8 mouse cellular contexts compared by ENCODE assay signal in genomic region chr11:61104241-61104901, GRCm38 (mm10). TPM values are rescaled to one million over a fixed set of nuclear protein-coding genes. Genes with fewer than 3 reads are reported as not detected.
DNase-seq lines count a peak whose midpoint lies in the region; ATAC-seq and TF ChIP-seq lines count a peak whose summit lies in the region.

No protein-coding gene starts in this region.

- peaks cover 14% of the 10 kb centered on the region; the same call in 1 of the 2 replicates for H3K27me3 ChIP-seq in heart, embryonic 13.5 days (replicated peaks)
- no peaks in the 10 kb centered on the region for H3K27me3 ChIP-seq in kidney, postnatal 0 days (ENCODE audit: insufficient read depth, low read length)
- no peaks in the 10 kb centered on the region for H3K27me3 ChIP-seq in liver, embryonic 11.5 days (replicated peaks; ENCODE audit: control insufficient read depth, insufficient read depth, low read length)
- no peaks in the 10 kb centered on the region for H3K27me3 ChIP-seq in splenic B cell, adult 2 months (ENCODE audit: control insufficient read depth, insufficient read depth, low read length, poor library complexity, severe bottlenecking)

- no peaks in the 10 kb centered on the region for H3K9me3 ChIP-seq in heart, embryonic 13.5 days
- H3K9me3 ChIP-seq in kidney, postnatal 0 days (replicated peaks; ENCODE audit: low read length) = no peaks in the 10 kb centered on the region
- H3K9me3 ChIP-seq in liver, embryonic 11.5 days (ENCODE audit: control insufficient read depth, low read length) = no peaks in the 10 kb centered on the region

- peak; percentile 99 for TF ChIP-seq CTCF in kidney, postnatal 0 days (IDR thresholded peaks at IDR 0.05; ENCODE audit: low read depth)

- DNase-seq in c-Kit-negative CD71-positive TER-119-positive erythroid progenitor cells, embryonic 14.5 days (ENCODE audit: low read depth, low spot score) = peak; percentile 72
- DNase-seq in fibroblast of lung, adult 2 months (ENCODE audit: low read depth) = peak; percentile 67
- DNase-seq in kidney, postnatal 0 days (ENCODE audit: low spot score) = peak; percentile 96
- peak; percentile 78 for DNase-seq in liver, embryonic 11.5 days (ENCODE audit: low spot score)
- DNase-seq in naive thymus-derived CD4-positive, alpha-beta T cell, adult 2 months (ENCODE audit: low read depth) = peak; percentile 87
- DNase-seq in splenic B cell, adult 2 months (ENCODE audit: low read depth, low spot score) = peak; percentile 94

- H3K4me2 ChIP-seq in heart, embryonic 13.5 days = peak overlapping the region; percentile 41
- peak overlapping the region; percentile 16; the same call in 1 of the 2 replicates for H3K4me2 ChIP-seq in kidney, postnatal 0 days (ENCODE audit: low read length)
- H3K4me2 ChIP-seq in liver, embryonic 11.5 days = peak overlapping the region; percentile 44

- peaks cover 20% of the 10 kb centered on the region; the same call in 1 of the 2 replicates for H3K4me1 ChIP-seq in heart, embryonic 13.5 days
- H3K4me1 ChIP-seq in kidney, postnatal 0 days (replicated peaks; ENCODE audit: insufficient read depth, low read length) = no peaks in the 10 kb centered on the region
- H3K4me1 ChIP-seq in liver, embryonic 11.5 days (replicated peaks; ENCODE audit: control insufficient read depth, insufficient read depth, low read length) = no peaks in the 10 kb centered on the region

- H3K4me3 ChIP-seq in heart, embryonic 13.5 days = no peak overlapping the region
- no peak overlapping the region for H3K4me3 ChIP-seq in kidney, postnatal 0 days (replicated peaks; ENCODE audit: low read depth, low read length)
- H3K4me3 ChIP-seq in liver, embryonic 11.5 days (ENCODE audit: low read depth, low read length) = no peak overlapping the region

- 16% methylated on average over 20 of the region's 20 CpGs for WGBS in heart, embryonic 13.5 days
- WGBS in kidney, postnatal 0 days = 20% methylated on average over 20 of the region's 20 CpGs
- WGBS in liver, embryonic 11.5 days = 19% methylated on average over 20 of the region's 20 CpGs

- no peaks in the 10 kb centered on the region for H3K36me3 ChIP-seq in heart, embryonic 13.5 days
- no peaks in the 10 kb centered on the region for H3K36me3 ChIP-seq in kidney, postnatal 0 days (ENCODE audit: insufficient read depth, low read length)
- H3K36me3 ChIP-seq in liver, embryonic 11.5 days (ENCODE audit: control insufficient read depth, insufficient read depth, low read length) = no peaks in the 10 kb centered on the region
- no peaks in the 10 kb centered on the region for H3K36me3 ChIP-seq in splenic B cell, adult 2 months (ENCODE audit: control insufficient read depth, insufficient read depth, low read length, poor library complexity, severe bottlenecking)

- H3K9ac ChIP-seq in heart, embryonic 13.5 days = peak overlapping the region; percentile 33; the same call in 1 of the 2 replicates
- H3K9ac ChIP-seq in kidney, postnatal 0 days (ENCODE audit: low read depth, low read length) = no peak overlapping the region
- no peak overlapping the region for H3K9ac ChIP-seq in liver, embryonic 11.5 days (ENCODE audit: low read depth, low read length)

- H3K27ac ChIP-seq in heart, embryonic 13.5 days (replicated peaks) = no peak overlapping the region
- H3K27ac ChIP-seq in kidney, postnatal 0 days = no peak overlapping the region
- H3K27ac ChIP-seq in liver, embryonic 11.5 days (ENCODE audit: low read depth, low read length) = no peak overlapping the region

- peak; percentile 72 for ATAC-seq in CD4-positive, CD25-positive, alpha-beta regulatory T cell, adult 4 months
- ATAC-seq in heart, embryonic 13.5 days (ENCODE audit: extremely low read depth, insufficient number of reproducible peaks, low FRiP score, low TSS enrichment) = no peak
- peak; percentile 89 for ATAC-seq in kidney, postnatal 0 days (replicated peaks; ENCODE audit: low FRiP score, low read depth)
- peak; percentile 76 for ATAC-seq in liver, embryonic 11.5 days (replicated peaks; ENCODE audit: low FRiP score)

RNA-seq across cellular contexts. Expression of gene Tnfrsf13b, which starts 22.2 kb away (rescaled TPM):
- 10 to 100 TPM; 77.2 to 97.2 TPM for polyA plus RNA-seq in CD4-positive, CD25-positive, alpha-beta regulatory T cell, adult 4 months (2017; shearing (Covaris generic))
- polyA plus RNA-seq in heart, embryonic 13.5 days (2015; fragmentation: Nextera tagmentation; extraction: Ambion mirVana) = 1.6 and 2.4 TPM in 2 replicates
- polyA plus RNA-seq in kidney, postnatal 0 days (2015; fragmentation: Nextera tagmentation; extraction: Ambion mirVana) = 1.2 and 1.7 TPM in 2 replicates
- 5.9 and 6.2 TPM in 2 replicates for polyA plus RNA-seq in liver, embryonic 11.5 days (2014; fragmentation: Nextera tagmentation; extraction: Ambion mirVana)

Comparison
In these comparisons a context has a peak if more than half of its experiments do, and no peak if none do; other contexts are left out.
1. RNA of gene Tnfrsf13b, which starts 22.2 kb away (polyA plus RNA-seq): 77.2 to 97.2 TPM in CD4-positive, CD25-positive, alpha-beta regulatory T cell, adult 4 months; 5.9 to 6.2 TPM in liver, embryonic 11.5 days, 1.6 to 2.4 TPM in heart, embryonic 13.5 days and 1.2 to 1.7 TPM in kidney, postnatal 0 days; every median in the first group is over 10 times any median in the second.
2. Peak in every context shown above with its lines, with median percentiles within 50 percentile points of each other: DNase-seq and H3K4me2 ChIP-seq.